Mouse (Mus musculus): Measurements from ENCODE around the gene Fan1. TPM values are rescaled to one million over a fixed set of nuclear protein-coding genes. Genes with fewer than 3 reads are reported as not detected.

Gene Fan1
- polyA plus RNA-seq, 1 experiment = 5.7 TPM

GRCm38 (mm10) chr7:64371940-64372878 is 1.7 kb downstream of the Fan1 start:
- no peak overlapping the region for H3K4me3 ChIP-seq (ENCODE audit: insufficient read depth, low read length)

DNA sequence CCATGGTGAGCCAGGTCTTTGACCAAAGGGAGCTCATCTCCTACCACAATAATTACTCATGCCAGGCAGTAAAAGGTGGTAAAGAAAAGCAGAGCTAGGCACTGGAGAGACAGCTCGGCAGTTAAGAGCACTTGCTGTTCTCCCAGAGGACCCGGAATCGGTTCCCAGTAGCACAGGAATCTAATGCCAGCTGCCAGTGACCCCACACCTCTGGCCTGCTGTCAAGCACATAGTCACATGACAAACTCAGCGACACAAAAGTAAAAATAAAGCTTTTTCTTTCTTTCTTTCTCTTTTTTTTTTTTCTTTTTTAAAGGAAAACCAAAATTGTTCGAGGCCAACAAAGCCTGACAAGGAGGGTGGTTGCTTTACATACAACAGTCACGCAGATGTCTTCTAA is 4.1 kb downstream of the Fan1 start:
- no peak overlapping the region for H3K4me3 ChIP-seq (ENCODE audit: insufficient read depth, low read length)
- TF ChIP-seq POLR2A (IDR thresholded peaks at IDR 0.05; ENCODE audit: low read depth, low read length) = no peak
- TF ChIP-seq CTCF (IDR thresholded peaks at IDR 0.05; ENCODE audit: borderline replicate concordance, insufficient read depth, low read length) = no peak
- no peak overlapping the region for H3K27ac ChIP-seq (ENCODE audit: insufficient read depth, low read length)
- H3K4me1 ChIP-seq (ENCODE audit: control insufficient read depth, insufficient read depth, low read length) = peaks cover 3% of the 10 kb centered on the region; the same call in 1 of the 2 replicates

More at GRCm38 (mm10) chr7:64371940-64372878, 1.7 kb downstream of the Fan1 start:
- H3K4me1 ChIP-seq (ENCODE audit: control insufficient read depth, insufficient read depth, low read length) = peaks cover 3% of the 10 kb centered on the region; the same call in 1 of the 2 replicates
- TF ChIP-seq CTCF (IDR thresholded peaks at IDR 0.05; ENCODE audit: borderline replicate concordance, insufficient read depth, low read length) = no peak
- no peak for TF ChIP-seq POLR2A (IDR thresholded peaks at IDR 0.05; ENCODE audit: low read depth, low read length)
- H3K27ac ChIP-seq (ENCODE audit: insufficient read depth, low read length) = no peak overlapping the region

GRCm38 (mm10) chr7:64365863-64366262 is 8.0 kb downstream of the Fan1 start:
- Histone ChIP-seq H3K27ac (ENCODE audit: insufficient read depth, low read length) (no peak overlapping the region), H3K4me3 (ENCODE audit: insufficient read depth, low read length) (no peak overlapping the region), H3K4me1 (ENCODE audit: control insufficient read depth, insufficient read depth, low read length) (no peaks in the 10 kb centered on the region)
- TF ChIP-seq CTCF (IDR thresholded peaks at IDR 0.05; ENCODE audit: borderline replicate concordance, insufficient read depth, low read length) = no peak
- TF ChIP-seq POLR2A (IDR thresholded peaks at IDR 0.05; ENCODE audit: low read depth, low read length) = no peak

GRCm38 (mm10) chr7:64360586-64360945 is 13.3 kb downstream of the Fan1 start:
- no peaks in the 10 kb centered on the region for H3K4me1 ChIP-seq (ENCODE audit: control insufficient read depth, insufficient read depth, low read length)
- no peak overlapping the region for H3K4me3 ChIP-seq (ENCODE audit: insufficient read depth, low read length)
- TF ChIP-seq POLR2A (IDR thresholded peaks at IDR 0.05; ENCODE audit: low read depth, low read length) (no peak), CTCF (IDR thresholded peaks at IDR 0.05; ENCODE audit: borderline replicate concordance, insufficient read depth, low read length) (no peak)
- H3K27ac ChIP-seq (ENCODE audit: insufficient read depth, low read length) = no peak overlapping the region

DNA sequence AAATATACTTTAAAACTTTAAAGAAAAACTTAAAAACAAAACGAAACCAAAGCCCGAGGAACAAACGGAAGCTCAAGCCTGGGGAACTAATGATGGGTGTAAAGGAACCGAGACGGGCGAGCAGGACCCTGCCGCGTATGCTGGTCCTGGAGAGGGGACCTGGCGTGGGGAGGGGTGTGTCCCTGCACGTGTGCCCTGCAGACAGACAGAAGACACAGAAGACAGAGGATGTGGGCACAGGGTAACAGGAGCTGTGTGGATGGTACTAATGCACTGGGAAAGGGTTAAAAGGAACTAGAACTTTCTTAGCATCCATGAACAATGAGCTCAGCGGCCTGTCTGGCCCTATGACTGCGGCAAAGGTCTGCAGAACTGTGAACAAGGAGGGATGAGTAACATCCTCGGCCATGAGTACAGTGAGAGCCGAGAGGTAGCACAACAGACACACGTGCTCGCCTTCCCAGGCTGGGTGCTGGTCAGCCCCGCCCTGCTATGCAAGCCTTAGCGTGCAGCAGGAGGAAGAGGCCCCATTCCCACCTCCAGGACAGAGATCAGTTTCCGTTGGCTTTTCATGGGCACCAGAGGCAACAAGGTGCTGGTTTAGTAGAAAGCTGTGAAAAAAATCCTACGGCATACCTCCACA is 13.8 kb downstream of the Fan1 start:
- Histone ChIP-seq H3K27ac (ENCODE audit: insufficient read depth, low read length) (no peak overlapping the region), H3K4me1 (ENCODE audit: control insufficient read depth, insufficient read depth, low read length) (no peaks in the 10 kb centered on the region), H3K4me3 (ENCODE audit: insufficient read depth, low read length) (no peak overlapping the region)
- TF ChIP-seq POLR2A (IDR thresholded peaks at IDR 0.05; ENCODE audit: low read depth, low read length) = no peak
- TF ChIP-seq CTCF (IDR thresholded peaks at IDR 0.05; ENCODE audit: borderline replicate concordance, insufficient read depth, low read length) = no peak

DNA sequence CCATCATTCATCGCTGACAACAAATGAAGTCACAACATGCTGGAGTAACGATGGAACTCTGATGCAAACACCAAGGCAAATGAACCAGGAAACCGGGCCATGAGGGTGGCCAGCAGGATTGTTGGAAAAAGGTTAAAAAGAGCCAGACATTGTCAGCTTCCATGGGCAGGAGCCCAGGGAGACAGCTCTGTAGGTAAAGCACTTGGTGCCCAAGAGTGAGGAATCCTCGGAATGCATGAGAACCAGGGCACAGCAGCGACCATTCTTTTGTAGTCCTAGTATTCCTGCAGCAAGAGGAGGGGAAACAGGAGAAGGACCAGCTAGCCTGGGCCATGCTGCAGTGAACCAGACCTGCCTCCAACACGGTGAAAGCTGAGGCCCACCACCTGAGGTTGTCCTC is 15.2 kb downstream of the Fan1 start:
- Histone ChIP-seq H3K4me1 (ENCODE audit: control insufficient read depth, insufficient read depth, low read length) (no peaks in the 10 kb centered on the region), H3K27ac (ENCODE audit: insufficient read depth, low read length) (no peak overlapping the region), H3K4me3 (ENCODE audit: insufficient read depth, low read length) (no peak overlapping the region)
- TF ChIP-seq POLR2A (IDR thresholded peaks at IDR 0.05; ENCODE audit: low read depth, low read length) = no peak
- no peak for TF ChIP-seq CTCF (IDR thresholded peaks at IDR 0.05; ENCODE audit: borderline replicate concordance, insufficient read depth, low read length)

DNA sequence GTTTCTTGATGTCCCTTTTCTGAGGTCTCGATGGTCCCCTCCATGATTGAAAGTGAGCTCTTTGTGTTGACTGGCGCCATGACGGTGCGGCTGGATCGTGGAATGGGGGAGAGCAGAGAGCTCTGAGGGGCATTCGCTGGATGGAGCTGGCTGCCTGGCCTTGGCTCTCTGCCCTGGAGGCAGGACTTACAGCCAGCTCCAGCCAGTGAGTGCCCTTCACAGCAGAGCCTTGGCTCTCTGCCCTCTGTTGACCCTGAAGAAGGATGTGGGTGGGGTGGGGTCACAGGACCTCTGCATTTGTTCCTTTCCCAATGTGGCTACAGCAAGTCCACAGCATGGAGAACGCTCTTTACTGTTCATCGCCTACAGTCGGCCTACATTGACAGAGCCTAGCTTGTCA is 16.5 kb downstream of the Fan1 start:
- Histone ChIP-seq H3K27ac (ENCODE audit: insufficient read depth, low read length) (no peak overlapping the region), H3K4me1 (ENCODE audit: control insufficient read depth, insufficient read depth, low read length) (no peaks in the 10 kb centered on the region), H3K4me3 (ENCODE audit: insufficient read depth, low read length) (no peak overlapping the region)
- TF ChIP-seq CTCF (IDR thresholded peaks at IDR 0.05; ENCODE audit: borderline replicate concordance, insufficient read depth, low read length) (no peak), POLR2A (IDR thresholded peaks at IDR 0.05; ENCODE audit: low read depth, low read length) (no peak)

DNA sequence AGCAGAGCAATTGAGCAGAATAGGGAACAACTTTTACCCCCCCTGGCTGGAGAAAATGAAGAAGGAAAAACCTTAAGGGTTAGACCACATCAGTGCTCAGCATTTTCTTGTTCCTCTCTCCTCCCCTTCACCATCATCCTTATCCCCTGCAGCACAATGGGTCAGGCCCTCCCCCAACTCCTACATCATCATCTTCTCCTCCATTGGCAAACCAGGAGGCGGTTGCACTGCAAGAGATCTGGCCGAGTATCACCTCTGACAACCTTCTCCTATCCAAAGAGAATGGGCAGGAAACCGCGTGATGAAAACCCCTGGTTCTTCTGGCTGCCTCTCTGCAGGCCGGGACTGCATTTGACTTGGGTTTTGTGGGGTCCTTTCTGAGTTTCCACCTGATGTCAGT is 17.2 kb downstream of the Fan1 start:
- Histone ChIP-seq H3K4me3 (ENCODE audit: insufficient read depth, low read length) (no peak overlapping the region), H3K27ac (ENCODE audit: insufficient read depth, low read length) (no peak overlapping the region), H3K4me1 (ENCODE audit: control insufficient read depth, insufficient read depth, low read length) (no peaks in the 10 kb centered on the region)
- no peak for TF ChIP-seq CTCF (IDR thresholded peaks at IDR 0.05; ENCODE audit: borderline replicate concordance, insufficient read depth, low read length)
- no peak for TF ChIP-seq POLR2A (IDR thresholded peaks at IDR 0.05; ENCODE audit: low read depth, low read length)

DNA sequence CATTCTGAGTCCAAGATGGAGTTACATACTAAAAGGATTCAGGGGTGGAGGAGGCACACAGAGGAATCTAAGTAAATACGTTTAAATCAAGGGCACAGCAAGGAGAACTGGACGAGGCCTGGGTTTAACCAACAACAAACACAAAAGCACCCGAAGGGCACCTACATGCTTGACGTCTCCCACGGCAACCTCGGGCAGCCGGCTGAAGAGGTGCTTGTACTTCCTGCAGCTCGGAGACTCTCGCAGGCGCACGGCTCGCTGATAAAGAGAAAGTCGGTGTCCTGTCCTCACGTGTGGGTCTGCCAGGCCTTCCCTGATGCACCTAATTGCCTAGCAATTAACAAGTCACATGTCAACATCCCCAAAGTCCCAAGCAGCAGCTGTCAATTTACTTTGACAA is 19.7 kb downstream of the Fan1 start:
- TF ChIP-seq CTCF (IDR thresholded peaks at IDR 0.05; ENCODE audit: borderline replicate concordance, insufficient read depth, low read length) (no peak), POLR2A (IDR thresholded peaks at IDR 0.05; ENCODE audit: low read depth, low read length) (no peak)
- H3K4me1 ChIP-seq (ENCODE audit: control insufficient read depth, insufficient read depth, low read length) = no peaks in the 10 kb centered on the region
- H3K27ac ChIP-seq (ENCODE audit: insufficient read depth, low read length) = no peak overlapping the region
- H3K4me3 ChIP-seq (ENCODE audit: insufficient read depth, low read length) = no peak overlapping the region

DNA sequence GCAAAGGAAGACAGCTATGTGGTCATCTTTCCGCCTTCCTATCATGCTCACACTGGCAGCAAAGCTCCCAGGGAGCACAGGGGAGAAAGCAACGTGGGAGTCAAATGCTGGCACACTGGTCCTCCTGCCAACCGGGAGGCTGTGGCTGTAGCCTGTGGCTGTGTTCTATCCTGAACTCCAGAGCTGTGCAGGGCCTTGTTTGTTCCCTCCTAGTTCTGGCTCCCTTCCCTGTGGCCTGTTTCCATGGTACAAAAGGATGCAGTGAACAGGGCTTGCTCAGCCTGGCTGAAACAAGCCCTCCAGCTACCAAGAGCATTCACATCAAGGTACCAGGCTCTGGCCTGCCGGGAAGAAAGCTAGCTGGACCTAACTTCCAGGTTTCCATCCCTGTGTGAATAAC is 22.8 kb downstream of the Fan1 start:
- Histone ChIP-seq H3K4me1 (ENCODE audit: control insufficient read depth, insufficient read depth, low read length) (no peaks in the 10 kb centered on the region), H3K27ac (ENCODE audit: insufficient read depth, low read length) (no peak overlapping the region), H3K4me3 (ENCODE audit: insufficient read depth, low read length) (no peak overlapping the region)
- no peak for TF ChIP-seq CTCF (IDR thresholded peaks at IDR 0.05; ENCODE audit: borderline replicate concordance, insufficient read depth, low read length)
- TF ChIP-seq POLR2A (IDR thresholded peaks at IDR 0.05; ENCODE audit: low read depth, low read length) = no peak

All from embryonic fibroblast, embryonic 13.5 days (primary cell).